ENCODE assay signal across 7 mouse cellular contexts in the genomic region with DNA sequence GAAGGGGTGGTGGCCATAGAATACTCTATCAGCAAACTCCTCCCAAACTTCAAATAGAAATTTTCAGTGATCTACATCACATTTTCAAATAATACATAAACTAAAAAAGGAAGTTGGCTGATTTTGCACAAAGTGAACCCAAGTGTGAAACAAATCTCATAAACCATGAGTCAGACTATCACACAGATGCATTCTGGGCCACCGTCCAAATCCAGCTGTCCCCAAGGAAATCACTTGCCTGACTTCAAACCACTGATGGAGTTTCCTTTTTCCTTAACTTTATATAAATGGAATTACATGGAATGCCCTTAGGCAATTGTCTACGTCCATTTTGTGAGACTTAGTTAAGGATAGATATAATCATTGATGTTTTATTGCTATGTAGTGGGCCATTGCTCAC.
DNase-seq lines count a peak whose midpoint lies in the region.

No protein-coding gene starts in this region.

- peak; percentile 37 to 55 for DNase-seq in left cerebral cortex, postnatal 14 days (ENCODE audit: low spot score in 2 of 2)
- DNase-seq in left cerebral cortex, adult 11 months (ENCODE audit: low spot score) = no peak
- peak; percentile 14 for DNase-seq in adrenal gland, adult 2 months
- peak; percentile 74 for DNase-seq in gastrocnemius, postnatal 14 days
- DNase-seq in kidney, postnatal 36 days = peak; percentile 39 to 64
- no peak for DNase-seq in thymus, postnatal 36 days
- no peak for DNase-seq in frontal cortex, postnatal 25 days (ENCODE audit: low spot score in 2 of 2)

- intact Hi-C loops in left cerebral cortex, postnatal 14 days (cut with DNase I) = no loop called here
- intact Hi-C loops in gastrocnemius, postnatal 14 days (cut with DNase I; ENCODE audit: low total_unique reads) = no loop called here

Comparison
In these comparisons a context has a peak if more than half of its experiments do, and no peak if none do; other contexts are left out.
1. DNase-seq: peak in left cerebral cortex, postnatal 14 days (2 of 2), adrenal gland, adult 2 months (single experiment), gastrocnemius, postnatal 14 days (single experiment) and kidney, postnatal 36 days (2 of 2); none in left cerebral cortex, adult 11 months (single experiment), thymus, postnatal 36 days (0 of 2) and frontal cortex, postnatal 25 days (0 of 2).